Mouse (Mus musculus): ENCODE measurements around the gene Arrdc4. TPM values are rescaled to one million over a fixed set of nuclear protein-coding genes. Genes with fewer than 3 reads are reported as not detected.

Gene Arrdc4
- polyA plus RNA-seq, 1 experiment from 2014 or later = 19.9 TPM

DNA sequence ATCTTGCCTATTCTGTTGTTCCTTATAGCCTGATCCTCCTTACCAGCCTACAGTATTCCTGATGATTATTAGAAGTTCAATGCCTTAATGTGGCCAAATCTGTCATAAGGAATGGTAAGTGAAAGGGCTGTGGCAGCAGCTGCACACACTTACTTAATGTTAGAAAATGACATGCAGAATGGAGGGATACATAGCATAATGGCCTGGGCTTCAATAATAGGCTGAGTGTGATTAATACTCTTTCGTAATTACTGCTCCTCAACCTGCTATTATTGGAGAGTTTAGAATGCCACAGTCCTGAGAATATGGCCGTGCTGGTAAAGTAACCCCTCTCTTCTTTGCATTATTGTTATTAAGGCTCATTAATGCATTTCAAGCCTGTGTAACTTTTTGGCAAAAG is 4.8 kb downstream of the Arrdc4 start:
- no peak overlapping the region for H3K9ac ChIP-seq (replicated peaks)
- H3K9me3 ChIP-seq = no peaks in the 10 kb centered on the region
- WGBS = 83% methylated on average over 2 of the region's 2 CpGs
- no peaks in the 10 kb centered on the region for H3K27me3 ChIP-seq
- no peak overlapping the region for H3K27ac ChIP-seq (replicated peaks)
- no peak overlapping the region for H3K4me2 ChIP-seq (replicated peaks)
- peaks cover 37% of the 10 kb centered on the region for H3K36me3 ChIP-seq
- no peak overlapping the region for H3K4me3 ChIP-seq
- ATAC-seq (ENCODE audit: low FRiP score, low read depth) = no peak
- H3K4me1 ChIP-seq = peaks cover 22% of the 10 kb centered on the region

- Histone ChIP-seq H3K36me3 (peaks cover 48% of the 10 kb centered on the region), H3K27me3 (no peaks in the 10 kb centered on the region), H3K4me1 (no peaks in the 10 kb centered on the region), H3K9me3 (no peaks in the 10 kb centered on the region), H3K4me3 (no peak overlapping the region), H3K27ac (replicated peaks) (no peak overlapping the region), H3K9ac (replicated peaks) (no peak overlapping the region), H3K4me2 (replicated peaks) (no peak overlapping the region)
- WGBS = 95% methylated on average over 6 of the region's 6 CpGs
- ATAC-seq (ENCODE audit: low FRiP score, low read depth) = no peak
Measured at GRCm38 (mm10) chr7:68740763-68741162, 8.3 kb downstream of the Arrdc4 start.

DNA sequence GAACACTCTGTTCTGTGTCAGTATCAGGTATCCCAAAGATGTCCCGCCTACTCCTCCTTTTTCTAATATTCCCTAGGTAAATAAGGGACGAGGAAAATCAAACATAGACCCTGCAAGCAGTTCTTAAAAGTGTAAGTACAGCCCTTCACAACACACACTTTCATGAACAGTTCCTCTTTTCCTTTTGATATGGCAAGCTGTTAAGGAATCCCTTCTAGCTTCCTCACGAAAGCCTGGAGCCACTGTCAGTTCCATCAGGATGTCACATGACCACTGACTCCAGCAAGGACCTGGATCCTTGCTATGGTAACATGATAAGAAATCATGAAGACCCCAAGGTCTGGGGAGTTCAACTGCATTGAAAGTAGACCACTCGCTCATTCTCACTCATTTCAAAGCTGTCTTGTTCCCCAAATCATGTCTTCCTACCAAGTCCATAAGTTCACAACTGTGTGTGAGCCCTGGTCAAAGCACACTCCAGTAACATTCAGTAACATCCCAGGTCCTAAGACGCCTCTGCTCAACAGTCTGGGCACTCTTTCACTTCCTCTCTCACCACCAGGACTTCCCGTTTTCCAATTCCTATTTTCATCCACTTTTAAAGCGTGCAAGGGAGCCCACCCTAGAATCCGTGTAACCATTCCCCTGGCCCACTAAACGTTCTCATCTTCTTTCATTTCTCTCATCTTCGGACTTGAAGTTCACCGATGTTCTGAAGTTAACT is 10.2 kb downstream of the Arrdc4 start:
- Histone ChIP-seq H3K4me3 (no peak overlapping the region), H3K9ac (replicated peaks) (no peak overlapping the region), H3K27ac (replicated peaks) (no peak overlapping the region), H3K27me3 (no peaks in the 10 kb centered on the region), H3K9me3 (no peaks in the 10 kb centered on the region), H3K4me1 (no peaks in the 10 kb centered on the region), H3K4me2 (replicated peaks) (no peak overlapping the region), H3K36me3 (peaks cover 48% of the 10 kb centered on the region)
- WGBS = 90% methylated on average over 11 of the region's 11 CpGs
- ATAC-seq (ENCODE audit: low FRiP score, low read depth) = no peak

DNA sequence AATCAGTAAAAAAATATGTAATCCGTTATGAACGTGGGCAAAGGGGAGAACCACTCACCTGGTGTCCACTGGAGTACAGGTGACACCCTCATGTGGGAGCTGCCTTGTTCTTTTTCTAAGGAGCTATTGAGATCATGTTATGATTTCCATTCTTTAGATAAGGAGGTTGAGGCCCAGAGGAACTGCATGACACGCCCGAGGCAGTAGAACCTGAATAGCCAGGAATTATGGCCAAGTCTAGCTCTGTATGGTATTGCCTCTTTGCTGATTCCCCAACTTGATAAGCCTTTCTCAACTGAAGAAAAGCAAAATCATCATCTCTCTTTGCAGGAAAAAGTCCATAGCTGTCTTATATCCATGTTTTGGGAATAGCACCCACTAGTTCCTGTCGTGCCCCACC is 22.7 kb downstream of the Arrdc4 start:
- Histone ChIP-seq H3K9ac (replicated peaks) (no peak overlapping the region), H3K9me3 (no peaks in the 10 kb centered on the region), H3K4me2 (replicated peaks) (no peak overlapping the region), H3K4me1 (no peaks in the 10 kb centered on the region), H3K27ac (replicated peaks) (no peak overlapping the region), H3K4me3 (no peak overlapping the region), H3K27me3 (no peaks in the 10 kb centered on the region), H3K36me3 (no peaks in the 10 kb centered on the region)
- ATAC-seq (ENCODE audit: low FRiP score, low read depth) = no peak
- 95% methylated on average over 5 of the region's 5 CpGs for WGBS

DNA sequence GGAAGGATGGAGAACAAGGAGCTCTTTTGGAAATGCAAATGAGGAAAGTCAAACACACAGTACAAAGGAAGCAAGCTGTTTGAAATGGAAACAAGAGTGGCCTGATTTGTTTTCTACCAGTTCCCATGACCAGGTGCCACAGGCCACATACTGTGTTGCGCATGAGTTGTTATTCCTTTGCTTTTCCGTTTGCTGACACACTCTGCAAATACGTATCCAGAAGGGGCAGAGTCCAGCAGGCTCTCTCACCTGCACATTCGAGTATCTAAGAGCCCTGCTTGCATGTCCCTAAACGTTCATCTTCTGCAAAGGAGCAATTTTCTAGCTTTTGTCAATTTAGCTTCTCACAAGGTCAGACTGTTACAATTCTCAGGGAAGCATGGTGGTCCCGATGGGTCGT is 24.3 kb downstream of the Arrdc4 start:
- 83% methylated on average over 7 of the region's 7 CpGs for WGBS

DNA sequence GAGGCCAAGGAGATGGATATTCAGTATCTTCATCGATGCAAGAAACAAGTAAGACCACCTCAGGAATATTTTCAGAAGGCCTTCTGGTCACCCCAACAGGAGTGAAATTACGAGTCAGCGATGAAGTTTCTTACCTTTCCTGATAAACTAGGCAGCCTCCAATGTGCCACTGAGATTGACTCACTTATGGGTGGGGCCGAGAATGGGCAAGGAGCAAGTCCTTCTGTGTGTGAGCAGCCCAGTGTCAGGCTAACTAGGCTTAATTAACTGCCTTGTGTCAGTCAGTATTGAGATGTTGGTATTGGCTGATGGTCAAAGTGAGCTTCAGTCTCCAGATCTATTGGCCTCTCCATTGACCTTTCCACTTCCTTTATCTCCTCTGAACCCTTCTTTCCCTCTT is 27.5 kb downstream of the Arrdc4 start:
- 93% methylated on average over 4 of the region's 4 CpGs for WGBS
- H3K9ac ChIP-seq (replicated peaks) = no peak overlapping the region
- H3K9me3 ChIP-seq = no peaks in the 10 kb centered on the region
- H3K4me1 ChIP-seq = peaks cover 9% of the 10 kb centered on the region; the same call in 1 of the 2 replicates
- no peaks in the 10 kb centered on the region for H3K36me3 ChIP-seq
- H3K4me3 ChIP-seq = no peak overlapping the region
- ATAC-seq (ENCODE audit: low FRiP score, low read depth) = no peak
- no peak overlapping the region for H3K4me2 ChIP-seq (replicated peaks)
- H3K27me3 ChIP-seq = no peaks in the 10 kb centered on the region
- H3K27ac ChIP-seq (replicated peaks) = no peak overlapping the region

More for the DNA sequence above, 24.3 kb downstream of the Arrdc4 start:
- ATAC-seq (ENCODE audit: low FRiP score, low read depth) = no peak
- no peaks in the 10 kb centered on the region for H3K4me1 ChIP-seq
- H3K9me3 ChIP-seq = no peaks in the 10 kb centered on the region
- no peak overlapping the region for H3K4me3 ChIP-seq
- H3K36me3 ChIP-seq = no peaks in the 10 kb centered on the region
- H3K27ac ChIP-seq (replicated peaks) = no peak overlapping the region
- H3K4me2 ChIP-seq (replicated peaks) = no peak overlapping the region
- H3K27me3 ChIP-seq = no peaks in the 10 kb centered on the region
- no peak overlapping the region for H3K9ac ChIP-seq (replicated peaks)

DNA sequence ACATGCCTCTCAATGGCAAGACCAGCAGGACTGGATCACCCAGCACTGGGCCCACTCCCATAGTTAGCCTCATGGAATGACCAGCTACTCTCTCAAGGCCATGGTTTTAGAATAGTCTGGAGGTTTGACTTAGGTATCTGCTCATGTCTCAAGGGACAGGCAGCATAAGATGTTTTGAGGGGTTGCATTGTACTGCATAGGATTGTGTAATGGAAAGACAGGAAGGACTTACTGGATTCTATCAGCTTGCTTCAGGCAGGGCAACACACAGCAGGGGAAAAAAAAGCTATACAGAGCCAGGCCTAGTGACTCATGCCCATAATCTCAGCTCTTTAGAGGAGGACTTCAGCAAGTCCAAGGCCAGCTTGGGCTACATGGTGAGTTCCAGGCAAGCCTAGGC is 31.1 kb downstream of the Arrdc4 start:
- no peak for ATAC-seq (ENCODE audit: low FRiP score, low read depth)
- H3K27me3 ChIP-seq = no peaks in the 10 kb centered on the region
- no peak overlapping the region for H3K4me3 ChIP-seq
- no peaks in the 10 kb centered on the region for H3K9me3 ChIP-seq
- no peak overlapping the region for H3K9ac ChIP-seq (replicated peaks)
- no peak overlapping the region for H3K27ac ChIP-seq (replicated peaks)
- H3K36me3 ChIP-seq = no peaks in the 10 kb centered on the region
- H3K4me1 ChIP-seq = peaks cover 9% of the 10 kb centered on the region; the same call in 1 of the 2 replicates
- H3K4me2 ChIP-seq (replicated peaks) = no peak overlapping the region

GRCm38 (mm10) chr7:68717498-68717897 is 31.5 kb downstream of the Arrdc4 start:
- 37% methylated on average over 10 of the region's 10 CpGs for WGBS
- H3K4me2 ChIP-seq (replicated peaks) = no peak overlapping the region
- H3K27me3 ChIP-seq = no peaks in the 10 kb centered on the region
- H3K4me1 ChIP-seq = peaks cover 9% of the 10 kb centered on the region; the same call in 1 of the 2 replicates
- ATAC-seq (ENCODE audit: low FRiP score, low read depth) = peak; percentile 38; the same call in 1 of the 2 replicates
- no peaks in the 10 kb centered on the region for H3K9me3 ChIP-seq
- H3K27ac ChIP-seq (replicated peaks) = no peak overlapping the region
- H3K36me3 ChIP-seq = no peaks in the 10 kb centered on the region
- H3K4me3 ChIP-seq = no peak overlapping the region
- no peak overlapping the region for H3K9ac ChIP-seq (replicated peaks)

DNA sequence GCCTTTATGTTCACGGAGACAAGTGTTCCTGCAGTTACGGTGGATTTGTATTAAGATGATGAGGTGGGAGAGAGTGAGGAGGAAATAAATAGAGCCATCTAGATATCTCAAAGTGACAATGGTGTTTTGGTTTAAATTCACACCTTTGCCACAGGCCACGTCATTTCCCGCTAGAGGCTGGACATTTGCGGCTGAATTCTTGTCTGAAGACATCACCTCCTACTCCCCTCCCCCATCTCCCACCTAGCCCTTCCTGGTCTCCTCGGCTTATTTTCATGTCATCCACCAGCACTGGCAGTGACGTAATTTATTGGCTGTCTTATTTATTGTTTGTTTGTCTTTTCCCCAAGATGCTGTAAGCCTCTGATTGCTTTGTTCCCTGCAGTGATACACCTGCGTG is 32.1 kb downstream of the Arrdc4 start:
- 0 out of 2 replicates have a peak, but pooled peaks have one; percentile 19 for ATAC-seq (ENCODE audit: low FRiP score, low read depth)
- WGBS = 77% methylated on average over 8 of the region's 8 CpGs

GRCm38 (mm10) chr7:68712928-68713327 is 36.1 kb downstream of the Arrdc4 start:
- ATAC-seq (ENCODE audit: low FRiP score, low read depth) = no peak
- peaks cover 7% of the 10 kb centered on the region; the same call in 1 of the 2 replicates for H3K4me1 ChIP-seq
- no peaks in the 10 kb centered on the region for H3K27me3 ChIP-seq
- H3K27ac ChIP-seq (replicated peaks) = no peak overlapping the region
- no peaks in the 10 kb centered on the region for H3K36me3 ChIP-seq
- no peaks in the 10 kb centered on the region for H3K9me3 ChIP-seq
- no peak overlapping the region for H3K4me2 ChIP-seq (replicated peaks)
- WGBS = 83% methylated on average over 1 of the region's 1 CpGs
- H3K4me3 ChIP-seq = no peak overlapping the region
- no peak overlapping the region for H3K9ac ChIP-seq (replicated peaks)

More for the DNA sequence above, 32.1 kb downstream of the Arrdc4 start:
- H3K9ac ChIP-seq (replicated peaks) = no peak overlapping the region
- no peaks in the 10 kb centered on the region for H3K36me3 ChIP-seq
- H3K4me3 ChIP-seq = no peak overlapping the region
- H3K9me3 ChIP-seq = no peaks in the 10 kb centered on the region
- no peaks in the 10 kb centered on the region for H3K27me3 ChIP-seq
- H3K27ac ChIP-seq (replicated peaks) = no peak overlapping the region
- H3K4me2 ChIP-seq (replicated peaks) = no peak overlapping the region
- peaks cover 9% of the 10 kb centered on the region; the same call in 1 of the 2 replicates for H3K4me1 ChIP-seq

GRCm38 (mm10) chr7:68712425-68712824 is 36.6 kb downstream of the Arrdc4 start:
- peaks cover 2% of the 10 kb centered on the region; the same call in 1 of the 2 replicates for H3K4me1 ChIP-seq
- 87% methylated on average over 3 of the region's 3 CpGs for WGBS
- no peaks in the 10 kb centered on the region for H3K36me3 ChIP-seq
- H3K9me3 ChIP-seq = no peaks in the 10 kb centered on the region
- no peak overlapping the region for H3K4me3 ChIP-seq
- H3K4me2 ChIP-seq (replicated peaks) = no peak overlapping the region
- H3K27ac ChIP-seq (replicated peaks) = no peak overlapping the region
- ATAC-seq (ENCODE audit: low FRiP score, low read depth) = no peak
- no peaks in the 10 kb centered on the region for H3K27me3 ChIP-seq
- no peak overlapping the region for H3K9ac ChIP-seq (replicated peaks)

GRCm38 (mm10) chr7:68709319-68709573 is 39.8 kb downstream of the Arrdc4 start:
- Histone ChIP-seq H3K4me1 (no peaks in the 10 kb centered on the region), H3K4me2 (replicated peaks) (no peak overlapping the region), H3K9ac (replicated peaks) (no peak overlapping the region), H3K27ac (replicated peaks) (no peak overlapping the region), H3K27me3 (no peaks in the 10 kb centered on the region), H3K36me3 (no peaks in the 10 kb centered on the region), H3K9me3 (no peaks in the 10 kb centered on the region), H3K4me3 (no peak overlapping the region)
- 82% methylated on average over 1 of the region's 1 CpGs for WGBS
- no peak for ATAC-seq (ENCODE audit: low FRiP score, low read depth)
